Mouse (Mus musculus): ENCODE data around the gene Dexi.

Gene Dexi

GRCm38 (mm10) chr16:10540763-10541597, 1.9 kb downstream of the Dexi start:
- DNase-seq (ENCODE audit: low spot score in 2 of 2), result no peak

- DNase-seq (ENCODE audit: low spot score in 2 of 2), result no peak
Observed at GRCm38 (mm10) chr16:10536961-10537360, 5.9 kb downstream of the Dexi start.

- DNase-seq (ENCODE audit: low spot score in 2 of 2), result no peak
Observed at GRCm38 (mm10) chr16:10536323-10536722, 6.5 kb downstream of the Dexi start.

- peak; percentile 41 to 77 for DNase-seq (ENCODE audit: low spot score in 2 of 2)
Observed at GRCm38 (mm10) chr16:10534567-10534966, 8.3 kb downstream of the Dexi start.

- DNase-seq (ENCODE audit: low spot score in 2 of 2), result no peak
Observed at GRCm38 (mm10) chr16:10533781-10534180, 9.1 kb downstream of the Dexi start.

- no peak for DNase-seq (ENCODE audit: low spot score in 2 of 2)
Observed at GRCm38 (mm10) chr16:10530179-10530578, 12.7 kb downstream of the Dexi start.

- DNase-seq (ENCODE audit: low spot score in 2 of 2), result no peak
Observed at GRCm38 (mm10) chr16:10528382-10528781, 14.5 kb downstream of the Dexi start.

- DNase-seq (ENCODE audit: low spot score in 2 of 2), result peak in 1 of 2 experiments; percentile 26
Observed at GRCm38 (mm10) chr16:10527046-10527644, 15.7 kb downstream of the Dexi start.

GRCm38 (mm10) chr16:10525610-10525980, 17.3 kb downstream of the Dexi start:
- DNase-seq (ENCODE audit: low spot score in 2 of 2), result no peak

- DNase-seq (ENCODE audit: low spot score in 2 of 2), result no peak
Observed at GRCm38 (mm10) chr16:10524866-10525609, 17.8 kb downstream of the Dexi start.

GRCm38 (mm10) chr16:10523650-10524049, 19.2 kb downstream of the Dexi start:
- DNase-seq (ENCODE audit: low spot score in 2 of 2), result no peak

- peak; percentile 54 to 82 for DNase-seq (ENCODE audit: low spot score in 2 of 2)
Observed at GRCm38 (mm10) chr16:10522811-10523210, 20.0 kb downstream of the Dexi start.

GRCm38 (mm10) chr16:10520908-10521614, 21.8 kb downstream of the Dexi start:
- peak; percentile 80 to 89 for DNase-seq (ENCODE audit: low spot score in 2 of 2)

- DNase-seq (ENCODE audit: low spot score in 2 of 2), result no peak
Observed at GRCm38 (mm10) chr16:10518030-10518429, 24.8 kb downstream of the Dexi start.

- DNase-seq (ENCODE audit: low spot score in 2 of 2), result no peak
Observed at GRCm38 (mm10) chr16:10515953-10516572, 26.8 kb downstream of the Dexi start.

GRCm38 (mm10) chr16:10511134-10511520, 31.7 kb downstream of the Dexi start:
- DNase-seq (ENCODE audit: low spot score in 2 of 2), result peak in 1 of 2 experiments; percentile 26

GRCm38 (mm10) chr16:10510477-10511133, 32.2 kb downstream of the Dexi start:
- peak in 1 of 2 experiments; percentile 32 for DNase-seq (ENCODE audit: low spot score in 2 of 2)

GRCm38 (mm10) chr16:10508691-10509090, 34.2 kb downstream of the Dexi start:
- no peak for DNase-seq (ENCODE audit: low spot score in 2 of 2)

GRCm38 (mm10) chr16:10507445-10507844, 35.4 kb downstream of the Dexi start:
- DNase-seq (ENCODE audit: low spot score in 2 of 2), result no peak

GRCm38 (mm10) chr16:10503058-10503457, 39.8 kb downstream of the Dexi start:
- no peak for DNase-seq (ENCODE audit: low spot score in 2 of 2)

- DNase-seq (ENCODE audit: low spot score in 2 of 2), result no peak
Observed at GRCm38 (mm10) chr16:10501865-10502264, 41.0 kb downstream of the Dexi start.

All from cerebellum, postnatal 4 days (tissue).